Mouse (Mus musculus) lung, postnatal 25 days (tissue): ENCODE measurements around the gene Wdr46.
A peak's percentile ranks its signal among the peaks of the same experiment; 100 is the strongest.
"Not testable (repeated sequence)": the region's sequence is repeated elsewhere in the genome, so short reads cannot be mapped to it uniquely, and the experiment has no call there.

Experiments
- DNase-seq: peaks from one replicate; pipeline ENCODE4 v3.0.0; 2022; ENCODE audit warnings: low spot score

The Wdr46 gene

GRCm38 (mm10) chr17:33940206-33940805, at the start of gene Wdr46, which contains the start of gene Pfdn6:
Wdr46 (plus strand) TSS chr17:33940660.
Pfdn6 (minus strand) TSS chr17:33940343.
- DNase-seq: peak; percentile 89

GRCm38 (mm10) chr17:33891357-33891756, 49.1 kb upstream of the Wdr46 start:
- DNase-seq: no peak

- not testable (repeated sequence) for DNase-seq
Measured at GRCm38 (mm10) chr17:33891892-33892291, 48.6 kb upstream of the Wdr46 start.

- no peak for DNase-seq
Measured at GRCm38 (mm10) chr17:33892429-33892828, 48.0 kb upstream of the Wdr46 start.

- not testable (repeated sequence) for DNase-seq
Measured at GRCm38 (mm10) chr17:33893011-33893410, 47.4 kb upstream of the Wdr46 start.

GRCm38 (mm10) chr17:33897114-33897794, 43.2 kb upstream of the Wdr46 start:
- peak; percentile 48 for DNase-seq

- DNase-seq: not testable (repeated sequence)
Measured at GRCm38 (mm10) chr17:33898193-33898592, 42.3 kb upstream of the Wdr46 start.

GRCm38 (mm10) chr17:33899642-33900041, 40.8 kb upstream of the Wdr46 start:
- DNase-seq: no peak

- DNase-seq: no peak
Measured at GRCm38 (mm10) chr17:33900281-33900988, 40.0 kb upstream of the Wdr46 start.

GRCm38 (mm10) chr17:33900989-33901314, 39.5 kb upstream of the Wdr46 start:
- DNase-seq: no peak

GRCm38 (mm10) chr17:33901653-33902052, 38.8 kb upstream of the Wdr46 start:
- DNase-seq: no peak

GRCm38 (mm10) chr17:33902079-33902478, 38.4 kb upstream of the Wdr46 start:
- no peak for DNase-seq

- no peak for DNase-seq
Measured at GRCm38 (mm10) chr17:33902491-33902890, 38.0 kb upstream of the Wdr46 start.

- DNase-seq: not testable (repeated sequence)
Measured at GRCm38 (mm10) chr17:33903911-33904651, 36.4 kb upstream of the Wdr46 start.

GRCm38 (mm10) chr17:33904835-33905234, 35.6 kb upstream of the Wdr46 start, which contains the start of gene Platr17:
Platr17 (plus strand) TSS chr17:33905135.
- DNase-seq: not testable (repeated sequence)

GRCm38 (mm10) chr17:33908331-33909076, 32.0 kb upstream of the Wdr46 start:
- peak; percentile 32 for DNase-seq

GRCm38 (mm10) chr17:33909077-33909868, 31.2 kb upstream of the Wdr46 start, which contains the start of gene Daxx:
Daxx (plus strand) TSS chr17:33909414.
- peak; percentile 98 for DNase-seq

GRCm38 (mm10) chr17:33909869-33910250, 30.6 kb upstream of the Wdr46 start:
- peak; percentile 72 for DNase-seq

GRCm38 (mm10) chr17:33910346-33911051, 30.0 kb upstream of the Wdr46 start:
- DNase-seq: no peak
